Mouse (Mus musculus): ENCODE measurements around the gene Ghrhr.

Gene Ghrhr

GRCm38 (mm10) chr6:55376076-55376475, at the start of gene Ghrhr:
Gene Ghrhr, plus strand, starts transcription at chr6:55376295.
- in situ Hi-C loops (cut with MboI, MseI) = loop anchor here (25.0 kb wide), 1 partner anchor 1639 kb away; no protein-coding TSS in a partner anchor

GRCm38 (mm10) chr6:55326299-55326698, 49.8 kb upstream of the Ghrhr start:
- in situ Hi-C loops (cut with MboI, MseI) = no loop called here

DNA sequence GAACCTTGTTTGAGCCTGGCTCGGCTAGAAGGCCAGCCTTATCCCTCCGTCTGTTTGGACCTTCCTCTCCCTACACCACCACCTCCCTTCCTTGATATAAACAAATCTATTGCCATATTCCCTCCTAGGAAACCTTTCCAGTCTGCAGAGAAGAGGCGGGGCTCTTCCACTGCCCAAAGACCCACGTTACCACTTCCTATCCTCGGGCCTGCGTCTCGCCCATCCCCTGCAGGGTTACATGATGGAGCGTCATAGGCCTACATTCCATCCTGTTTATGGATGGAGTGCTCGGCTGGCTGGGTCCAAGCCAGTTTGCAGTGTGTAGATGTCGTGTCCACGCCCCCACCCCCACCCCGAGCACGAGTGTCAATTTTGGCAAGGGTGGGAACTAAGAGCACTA, 48.8 kb upstream of the Ghrhr start:
- in situ Hi-C loops (cut with MboI, MseI) = no loop called here

DNA sequence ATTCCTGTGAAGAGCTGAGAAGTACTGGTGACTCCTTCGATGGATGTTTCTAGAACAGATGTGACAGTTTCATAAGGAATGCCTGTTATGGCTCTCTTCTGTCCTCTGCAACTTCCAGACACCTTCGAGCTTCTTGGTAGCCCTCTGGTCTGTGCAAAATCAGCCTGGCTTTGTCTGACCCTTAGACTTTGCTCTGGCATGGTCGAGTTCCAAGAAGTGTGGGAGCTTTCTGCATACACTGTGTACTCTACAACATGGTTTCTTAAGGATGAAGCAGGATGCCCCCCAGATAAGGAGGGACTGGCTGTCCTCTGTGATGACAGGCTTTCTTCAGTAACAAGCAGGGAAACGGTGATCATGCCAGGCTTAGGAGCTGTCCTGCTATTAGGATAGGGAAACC, 47.9 kb upstream of the Ghrhr start:
- in situ Hi-C loops (cut with MboI, MseI) = no loop called here

GRCm38 (mm10) chr6:55331315-55331714, 44.8 kb upstream of the Ghrhr start:
- in situ Hi-C loops (cut with MboI, MseI) = no loop called here

DNA sequence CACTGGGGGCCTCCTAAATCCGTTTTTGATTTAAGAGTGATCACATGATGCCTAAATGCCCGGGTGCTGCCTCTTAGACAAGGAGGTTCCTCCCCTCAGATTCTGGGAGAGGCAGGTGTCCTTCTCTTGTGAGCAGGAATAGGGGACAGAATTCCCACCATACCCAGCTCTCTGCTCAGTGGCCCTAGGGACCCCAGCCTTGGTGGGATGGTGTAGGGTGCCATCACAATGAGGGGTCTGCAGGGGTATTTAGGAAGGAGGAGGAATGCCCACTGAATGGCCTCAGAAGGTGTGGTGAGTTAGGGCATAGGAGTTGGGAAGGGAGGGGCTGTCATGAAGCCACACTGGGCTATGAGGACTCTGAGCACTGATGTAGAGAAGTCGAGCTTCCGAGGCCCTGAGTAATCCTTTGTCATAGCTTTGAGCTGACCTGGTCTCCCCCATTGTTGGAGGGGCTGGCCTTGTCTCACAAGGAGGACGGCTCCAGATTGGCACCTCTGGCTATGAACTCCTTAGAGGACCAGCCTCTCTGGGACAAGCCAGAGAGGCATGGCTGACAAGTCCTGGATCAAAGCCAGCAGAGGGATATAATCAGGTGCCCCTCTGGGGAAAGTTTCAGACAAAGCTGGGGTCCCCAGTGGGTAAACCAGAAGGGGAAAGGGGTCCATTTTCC, 43.9 kb upstream of the Ghrhr start:
- in situ Hi-C loops (cut with MboI, MseI) = no loop called here

DNA sequence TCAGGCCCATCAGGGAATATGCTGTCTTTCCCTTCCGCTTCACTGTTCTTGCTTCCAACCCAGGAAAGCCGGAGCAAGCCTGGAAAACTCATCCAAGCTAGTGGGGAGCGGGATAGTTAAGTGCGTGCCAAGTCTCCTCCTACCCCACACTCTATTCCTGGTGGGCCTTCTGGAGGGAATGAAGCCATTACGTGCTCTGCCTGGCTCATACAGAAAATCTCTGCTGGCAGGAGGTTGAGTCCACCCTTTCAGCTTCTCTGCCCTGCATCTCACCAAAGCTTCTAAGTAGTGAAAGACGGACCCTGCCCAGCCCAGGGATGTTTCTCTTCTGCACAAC, 43.4 kb upstream of the Ghrhr start:
- in situ Hi-C loops (cut with MboI, MseI) = no loop called here

- in situ Hi-C loops (cut with MboI, MseI) = no loop called here
Observed at GRCm38 (mm10) chr6:55335989-55336514, 40.0 kb upstream of the Ghrhr start, which contains the start of gene Aqp1. Gene Aqp1, plus strand, starts transcription at chr6:55336432.

- in situ Hi-C loops (cut with MboI, MseI) = no loop called here
Observed at GRCm38 (mm10) chr6:55337242-55337641, 38.9 kb upstream of the Ghrhr start.

DNA sequence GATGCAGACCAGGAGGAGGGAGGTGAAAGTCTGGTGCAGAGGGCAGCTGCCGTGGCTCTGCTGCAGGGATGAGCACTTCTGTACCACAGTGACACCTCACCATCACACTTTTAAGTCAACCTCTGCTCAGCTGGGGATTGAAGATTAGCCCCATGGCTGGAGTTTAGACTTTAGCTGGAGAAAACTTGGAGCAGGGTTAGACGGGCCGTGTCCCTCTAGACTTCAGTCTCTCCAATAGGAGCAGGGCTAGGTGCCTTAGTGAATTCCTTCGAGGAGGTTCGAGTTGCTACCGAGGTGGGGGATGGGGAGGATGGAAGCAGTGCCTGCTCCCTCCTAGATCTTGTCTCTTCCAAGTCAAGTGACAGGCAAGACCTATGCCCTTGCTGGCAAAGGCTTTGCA, 38.0 kb upstream of the Ghrhr start:
- in situ Hi-C loops (cut with MboI, MseI) = no loop called here

DNA sequence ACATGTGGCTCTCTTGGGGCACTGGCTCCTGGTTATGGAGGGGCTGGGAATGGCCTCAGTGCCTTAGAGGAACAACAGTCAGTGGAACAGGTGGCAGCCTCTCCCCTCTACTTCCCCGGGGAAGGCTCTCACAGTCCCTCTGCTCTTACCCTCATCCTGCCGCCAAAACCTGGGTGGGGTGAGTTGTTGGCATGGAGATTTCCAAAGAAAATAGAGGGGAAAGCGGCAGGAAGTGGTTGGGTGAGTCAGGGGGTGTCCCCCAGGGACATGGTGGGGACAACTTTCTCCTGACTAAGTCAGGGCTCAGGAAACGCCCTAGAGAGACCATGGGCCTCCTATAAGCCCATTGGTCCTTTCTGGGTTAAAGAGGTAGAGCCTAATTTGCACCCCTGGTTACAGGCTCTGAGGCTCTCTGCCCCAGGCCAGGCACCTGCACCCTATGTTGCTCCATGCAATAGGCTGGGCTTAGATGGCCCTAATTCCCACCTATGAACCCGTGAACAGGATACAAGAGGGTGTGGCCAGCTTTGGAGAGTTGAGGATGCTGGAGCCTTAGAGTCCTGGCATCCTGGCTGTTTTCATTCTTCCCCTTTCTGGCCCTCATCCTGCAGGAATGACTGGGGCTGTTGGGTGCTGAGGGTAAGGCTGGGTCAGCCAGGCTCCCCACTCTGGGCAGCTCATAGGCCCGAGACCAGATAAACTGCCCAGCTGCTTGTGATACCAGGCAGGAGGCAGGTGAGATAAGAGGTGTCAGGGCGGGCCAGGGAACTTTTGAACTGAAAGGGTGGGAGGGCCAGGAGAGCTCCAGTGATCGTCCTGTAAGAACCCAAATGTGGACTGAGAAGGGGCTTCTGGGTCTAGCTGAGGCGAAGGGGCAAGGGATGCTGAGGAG, 36.9 kb upstream of the Ghrhr start:
- in situ Hi-C loops (cut with MboI, MseI) = no loop called here

DNA sequence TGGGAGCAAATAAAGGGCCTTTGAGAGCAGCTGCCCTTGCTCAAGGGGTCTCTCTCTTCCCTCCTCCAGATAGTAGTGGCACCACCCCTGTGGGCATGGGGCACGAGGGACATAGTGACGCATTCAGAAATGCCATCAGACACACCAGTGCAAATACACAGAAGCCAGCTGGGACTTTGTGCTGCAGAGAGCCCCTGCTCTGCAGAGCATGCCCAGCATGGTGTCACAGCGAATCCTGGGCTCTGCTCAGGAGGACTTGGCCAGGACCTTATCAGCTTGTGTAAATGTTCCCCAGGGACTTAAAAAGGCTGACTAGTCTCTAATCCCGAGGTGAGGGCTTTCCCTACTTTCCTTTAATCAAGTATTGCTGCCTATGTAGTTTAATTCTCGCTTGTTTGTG, 34.4 kb upstream of the Ghrhr start:
- in situ Hi-C loops (cut with MboI, MseI) = no loop called here

GRCm38 (mm10) chr6:55342328-55342727, 33.8 kb upstream of the Ghrhr start:
- in situ Hi-C loops (cut with MboI, MseI) = no loop called here

DNA sequence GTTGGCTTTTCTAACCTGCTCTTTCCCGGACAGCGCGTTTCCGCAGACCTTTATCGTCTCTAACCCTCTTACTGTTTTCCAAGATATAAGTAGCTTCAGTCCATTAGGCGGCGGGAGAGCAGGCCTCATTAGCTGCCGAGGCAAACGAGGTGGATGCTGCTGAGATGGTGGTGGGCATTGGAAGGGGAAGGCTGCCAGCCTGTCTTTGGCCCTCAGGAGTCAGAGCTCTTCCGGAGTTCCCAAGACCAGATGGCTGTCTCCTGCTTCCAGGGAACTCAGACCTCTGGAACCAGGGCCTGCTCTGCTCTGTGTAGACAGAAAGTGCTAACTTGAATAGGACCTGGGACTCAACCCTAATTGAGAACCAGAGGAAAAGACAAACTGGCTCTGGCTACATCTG, 32.6 kb upstream of the Ghrhr start:
- in situ Hi-C loops (cut with MboI, MseI) = no loop called here

DNA sequence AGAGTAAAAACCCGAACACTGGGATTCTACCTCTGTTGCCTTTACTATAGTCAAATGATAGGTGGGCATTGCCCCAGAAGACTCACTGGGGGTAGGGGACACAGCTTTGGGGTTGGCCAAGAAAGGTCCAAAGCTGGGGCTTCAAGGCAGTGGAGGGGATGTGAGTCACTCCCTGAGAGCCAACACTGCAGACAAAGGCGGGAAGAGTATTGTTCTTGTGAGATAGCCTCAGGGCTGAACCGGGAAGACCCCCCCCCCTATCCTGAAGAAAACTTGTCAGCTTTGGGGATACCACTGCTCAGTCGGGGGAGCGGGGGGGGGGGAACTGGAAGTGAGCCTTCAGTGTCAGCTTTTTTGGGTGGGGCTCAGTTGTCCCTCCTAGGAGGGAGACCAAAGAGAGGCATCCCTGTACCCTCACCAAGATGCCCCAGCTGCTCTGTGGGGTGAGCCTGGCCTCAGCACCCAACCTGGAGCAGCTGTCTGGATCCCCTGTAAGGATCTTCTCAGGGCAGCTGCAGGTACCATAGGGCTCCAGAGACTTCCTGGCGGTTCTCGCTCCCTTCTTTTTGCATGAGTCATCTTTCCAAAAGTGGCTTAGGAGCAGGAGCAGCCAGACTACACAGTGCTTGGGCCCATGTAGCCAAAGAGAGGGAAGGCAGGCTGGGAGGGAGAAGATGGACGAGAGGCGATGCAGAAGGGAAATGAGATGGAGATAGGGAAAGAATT, 31.6 kb upstream of the Ghrhr start:
- in situ Hi-C loops (cut with MboI, MseI) = no loop called here

- in situ Hi-C loops (cut with MboI, MseI) = no loop called here
Observed at GRCm38 (mm10) chr6:55345264-55345663, 30.8 kb upstream of the Ghrhr start.

DNA sequence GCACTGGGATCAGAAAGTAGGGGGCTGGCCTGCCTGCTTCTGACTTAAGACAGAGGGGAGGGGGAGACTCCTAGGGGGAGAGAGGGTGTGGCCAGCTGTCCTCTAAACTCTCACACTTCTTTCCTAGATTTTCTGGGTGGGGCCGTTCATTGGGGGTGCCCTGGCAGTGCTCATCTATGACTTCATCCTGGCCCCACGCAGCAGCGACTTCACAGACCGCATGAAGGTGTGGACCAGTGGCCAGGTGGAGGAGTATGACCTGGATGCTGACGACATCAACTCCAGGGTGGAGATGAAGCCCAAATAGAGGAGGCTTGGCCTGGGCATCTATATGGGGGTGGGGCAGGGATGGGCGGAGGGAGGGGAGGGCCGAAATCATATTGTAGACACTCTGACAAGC, 29.6 kb upstream of the Ghrhr start:
- in situ Hi-C loops (cut with MboI, MseI) = no loop called here

DNA sequence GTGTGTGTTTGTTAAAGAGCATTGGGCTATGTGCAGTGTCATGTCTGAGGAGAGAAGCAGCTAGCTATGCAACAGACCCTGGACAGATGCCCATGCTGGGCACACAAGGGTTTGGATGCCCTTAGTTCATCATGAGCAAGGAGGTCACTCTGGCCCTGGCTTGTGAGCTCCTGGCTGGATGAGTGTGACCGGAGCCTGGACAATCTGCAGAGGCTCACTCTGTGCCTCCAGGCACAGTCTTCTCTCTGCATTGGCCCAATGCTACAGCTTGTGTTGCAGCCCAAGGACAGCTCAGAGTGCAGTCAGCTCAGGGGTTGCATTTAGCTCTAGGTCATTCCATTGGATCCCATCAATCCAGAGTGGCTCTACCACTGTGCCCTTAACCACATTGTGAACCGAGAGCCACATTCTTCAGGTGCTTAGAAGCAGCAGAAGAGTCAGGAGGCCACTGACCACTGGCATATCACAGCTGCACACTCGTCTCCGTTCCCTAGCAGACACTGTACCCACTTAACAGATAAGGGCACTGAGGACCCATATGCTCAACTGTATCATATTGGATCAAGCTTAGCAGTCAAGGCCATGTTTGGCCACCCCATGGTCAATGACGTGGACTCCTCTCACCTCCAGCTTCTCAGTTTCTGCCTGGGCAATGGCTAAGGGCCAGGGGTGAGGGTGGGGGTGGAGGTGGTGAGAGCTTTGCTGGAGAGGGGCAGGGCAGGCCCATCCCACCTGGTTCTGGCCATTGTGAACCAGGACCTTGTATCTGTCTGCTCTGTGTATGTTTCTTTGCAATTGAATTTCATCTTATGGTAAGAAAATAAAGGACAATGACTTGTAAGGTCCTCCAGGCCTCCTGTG, 28.2 kb upstream of the Ghrhr start:
- in situ Hi-C loops (cut with MboI, MseI) = no loop called here

- in situ Hi-C loops (cut with MboI, MseI) = no loop called here
Observed at GRCm38 (mm10) chr6:55349231-55349630, 26.9 kb upstream of the Ghrhr start.

- in situ Hi-C loops (cut with MboI, MseI) = no loop called here
Observed at GRCm38 (mm10) chr6:55350383-55350952, 25.6 kb upstream of the Ghrhr start.

GRCm38 (mm10) chr6:55351712-55352111, 24.4 kb upstream of the Ghrhr start:
- in situ Hi-C loops (cut with MboI, MseI) = no loop called here
